Mouse (Mus musculus) liver, postnatal 0 days (tissue): Measurements from ENCODE around the gene Esrrb.

Source experiments
- CTCF ChIP-seq: sonication (generic); IDR thresholded peaks from 2 replicates; pipeline ENCODE4 v1.5.1; 2016; ENCODE audit warnings: antibody characterized with exemption, low read depth
- EP300 ChIP-seq: IDR thresholded peaks from 2 replicates; pipeline ENCODE4 v1.6.1; 2016; ENCODE audit warnings: antibody characterized with exemption, low read depth, mild to moderate bottlenecking

GRCm38 (mm10) chr12:86491500-86491899 is 130.6 kb downstream of the Esrrb start:
- TF ChIP-seq CTCF: no peak
- TF ChIP-seq EP300: no peak
